Mouse (Mus musculus) embryonic stem cell, embryonic (primary cell): ENCODE measurements at regions not wholly inside any gene's neighbourhood (a gene's known extent, or its start where the extent isn't known, plus 50 kb on each side); places are given as distances from the start of the nearest gene placed in this dataset.

Experiments
- CTCF ChIA-PET, 4 experiments: fragments of 300-600 bp in 2 of 4; fragments of 350-600 bp in 2 of 4; sonication (Branson Sonifier 250); formaldehyde crosslinking; loops; one replicate each; lab custom pipeline; 2022; ENCODE audit warnings: inconsistent platforms in 2 of 4; lab: Charles Lee
- POLR2A ChIA-PET, 4 experiments: fragments of 300-600 bp in 2 of 4; fragments of 350-600 bp in 2 of 4; sonication (Branson Sonifier 250); formaldehyde crosslinking; loops; one replicate each; lab custom pipeline; 2022; ENCODE audit warnings: antibody characterized with exemption in 4 of 4, inconsistent platforms in 1 of 4; lab: Charles Lee

GRCm38 (mm10) chr4:137180083-137180482 lies 97.2 kb upstream of the Wnt4 start:
- ChIA-PET CTCF (no interaction called here), POLR2A (no interaction called here)

DNA sequence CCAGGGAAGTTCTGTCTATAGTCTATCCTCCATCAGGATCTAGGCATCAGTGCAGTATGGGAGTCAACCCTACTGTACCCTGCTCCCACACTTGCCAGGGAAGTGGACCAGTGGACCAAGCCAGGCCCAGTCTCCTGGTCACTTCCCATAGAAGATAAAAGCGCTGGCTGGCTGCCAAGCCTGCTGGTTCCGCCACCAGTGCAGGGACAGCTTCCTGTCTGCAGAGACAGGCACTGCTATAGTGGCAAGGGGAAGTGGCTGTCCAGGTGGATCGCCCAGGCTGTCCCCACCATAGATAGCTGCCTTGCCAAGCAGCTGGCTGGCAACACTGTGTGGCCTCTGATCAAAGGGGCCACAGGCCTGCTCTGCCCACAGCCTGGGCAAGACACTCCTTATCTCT lies 98.5 kb upstream of the Wnt4 start:
- CTCF ChIA-PET: interaction anchor here in 2 of 4 experiments (0.6 to 1.4 kb wide), 2 partner anchors 14 to 378 kb away, joined by 3 to 4 read pairs; no protein-coding TSS in a partner anchor
- POLR2A ChIA-PET: interaction anchor here in 1 of 4 experiments (0.7 kb wide), 2 partner anchors 15 to 1841 kb away, joined by 3 to 5 read pairs; no protein-coding TSS in a partner anchor

DNA sequence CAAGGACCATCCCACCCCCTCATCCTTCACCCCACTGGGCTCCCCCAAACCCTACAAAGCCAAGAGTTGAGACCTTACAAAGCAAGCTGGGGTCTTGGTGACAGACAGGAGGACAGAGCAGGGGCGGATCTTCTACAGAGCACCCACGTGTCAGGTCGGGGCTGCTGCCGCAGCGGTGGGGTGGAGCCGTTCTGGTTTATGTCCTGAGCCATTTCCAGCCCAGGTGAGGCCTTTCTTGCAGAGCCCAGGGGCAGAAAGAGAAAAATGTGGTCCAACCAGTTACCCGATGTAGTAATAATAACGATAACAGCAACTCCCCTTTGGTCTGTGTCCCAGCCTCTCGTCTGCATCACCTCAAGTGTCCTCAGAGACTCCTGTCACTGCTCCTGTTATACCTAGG lies 112.4 kb upstream of the Wnt4 start:
- POLR2A ChIA-PET: no interaction called here
- CTCF ChIA-PET: interaction anchor here (0.6 to 2.1 kb wide), 21 partner anchors 9 to 513 kb away, joined by 3 to 16 read pairs (median 3); no protein-coding TSS in a partner anchor

GRCm38 (mm10) chr4:137164429-137164828 lies 112.9 kb upstream of the Wnt4 start:
- CTCF ChIA-PET: interaction anchor here (0.6 to 2.1 kb wide), 38 partner anchors 8 to 513 kb away, joined by 3 to 16 read pairs (median 4); partner anchors contain the start of gene Wnt4 (in 1 of the 4)
- POLR2A ChIA-PET: no interaction called here

GRCm38 (mm10) chr4:137163962-137164361 lies 113.3 kb upstream of the Wnt4 start:
- ChIA-PET POLR2A (interaction anchor here in 1 of 4 experiments (1.2 kb wide), 1 partner anchor 15 kb away, joined by 3 read pairs; no protein-coding TSS in a partner anchor), CTCF (interaction anchor here (0.5 to 2.1 kb wide), 27 partner anchors 10 to 1061 kb away, joined by 3 to 16 read pairs (median 3); partner anchors contain the start of gene Wnt4 (in 1 of the 4))

- CTCF ChIA-PET: interaction anchor here in 2 of 4 experiments (0.9 to 1.5 kb wide), 3 partner anchors 127 to 345 kb away, joined by 3 to 4 read pairs (median 4); no protein-coding TSS in a partner anchor
- POLR2A ChIA-PET: no interaction called here
Observed at GRCm38 (mm10) chr4:137160526-137160925, 111.9 kb upstream of the Zbtb40 start.

DNA sequence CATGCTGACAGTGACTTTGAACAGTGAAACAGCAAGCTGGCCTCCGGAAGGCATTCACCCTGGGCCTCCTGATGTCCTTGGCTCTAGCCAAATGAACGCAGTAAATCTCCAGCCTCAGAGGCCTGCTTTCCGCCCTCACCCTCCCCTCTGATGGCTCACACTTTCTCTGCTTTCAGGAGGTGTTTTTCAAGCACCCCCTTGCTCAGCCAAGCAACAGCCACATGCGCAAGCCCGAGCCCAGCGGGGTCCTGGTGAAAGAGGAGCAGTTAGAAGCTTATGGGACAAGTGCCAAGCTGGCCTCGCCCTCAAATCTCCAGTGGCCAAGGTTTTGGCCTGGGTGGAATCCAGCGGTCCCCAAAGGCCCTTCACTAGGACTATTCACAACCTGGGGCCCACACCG lies 109.6 kb upstream of the Zbtb40 start:
- CTCF ChIA-PET: interaction anchor here in 2 of 4 experiments (0.6 to 1.8 kb wide), 2 partner anchors 82 to 88 kb away, joined by 3 to 5 read pairs; no protein-coding TSS in a partner anchor
- POLR2A ChIA-PET: no interaction called here

GRCm38 (mm10) chr4:137156441-137157105 lies 108.0 kb upstream of the Zbtb40 start:
- CTCF ChIA-PET: interaction anchor here in 2 of 4 experiments (0.5 to 1.1 kb wide), 2 partner anchors 8 to 491 kb away, joined by 3 to 5 read pairs; no protein-coding TSS in a partner anchor
- POLR2A ChIA-PET: no interaction called here

DNA sequence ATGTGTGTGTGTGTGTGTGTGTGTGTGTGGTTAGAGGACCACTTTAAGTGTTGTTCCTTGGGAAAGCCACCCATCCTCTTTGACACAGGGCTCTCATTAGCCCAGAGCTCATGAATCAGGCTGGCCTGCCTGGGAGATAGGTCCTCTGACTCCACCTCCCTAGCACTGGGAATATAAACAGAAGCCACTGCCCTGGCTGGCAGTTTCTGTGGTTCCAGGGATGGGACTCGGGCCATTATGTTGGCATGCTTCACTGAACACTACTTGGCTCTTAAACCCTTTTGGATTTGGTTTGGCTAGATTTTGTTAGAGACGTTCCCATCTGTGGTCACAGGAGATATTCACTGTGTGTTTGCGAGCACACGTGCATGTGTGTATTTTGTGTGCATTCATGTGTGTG lies 100.2 kb upstream of the Zbtb40 start:
- CTCF ChIA-PET: no interaction called here
- POLR2A ChIA-PET: no interaction called here

- ChIA-PET CTCF (interaction anchor here in 1 of 4 experiments (0.8 kb wide), 1 partner anchor 161 kb away, joined by 3 read pairs; no protein-coding TSS in a partner anchor), POLR2A (no interaction called here)
Observed at GRCm38 (mm10) chr4:137147795-137148194, 99.2 kb upstream of the Zbtb40 start.

GRCm38 (mm10) chr4:137146326-137146725 lies 97.7 kb upstream of the Zbtb40 start:
- POLR2A ChIA-PET: no interaction called here
- CTCF ChIA-PET: interaction anchor here in 1 of 4 experiments (0.6 kb wide), 1 partner anchor 18 kb away, joined by 3 read pairs; no protein-coding TSS in a partner anchor

GRCm38 (mm10) chr4:137142316-137142715 lies 93.7 kb upstream of the Zbtb40 start:
- ChIA-PET CTCF (no interaction called here), POLR2A (no interaction called here)

GRCm38 (mm10) chr4:137139051-137139705 lies 90.6 kb upstream of the Zbtb40 start:
- POLR2A ChIA-PET: no interaction called here
- CTCF ChIA-PET: no interaction called here

GRCm38 (mm10) chr4:137138127-137138526 lies 89.5 kb upstream of the Zbtb40 start:
- POLR2A ChIA-PET: no interaction called here
- CTCF ChIA-PET: interaction anchor here in 1 of 4 experiments (1.2 kb wide), 1 partner anchor 25 kb away, joined by 4 read pairs; no protein-coding TSS in a partner anchor

GRCm38 (mm10) chr4:137136313-137136712 lies 87.7 kb upstream of the Zbtb40 start:
- ChIA-PET CTCF (interaction anchor here in 2 of 4 experiments (0.6 to 1.3 kb wide), 2 partner anchors 60 to 197 kb away, joined by 3 to 4 read pairs; no protein-coding TSS in a partner anchor), POLR2A (interaction anchor here in 1 of 4 experiments (0.7 kb wide), 1 partner anchor 146 kb away, joined by 8 read pairs; no protein-coding TSS in a partner anchor)

- POLR2A ChIA-PET: no interaction called here
- CTCF ChIA-PET: interaction anchor here in 2 of 4 experiments (0.6 to 1.3 kb wide), 2 partner anchors 60 to 198 kb away, joined by 3 to 4 read pairs; no protein-coding TSS in a partner anchor
Observed at GRCm38 (mm10) chr4:137135792-137136191, 87.2 kb upstream of the Zbtb40 start.

DNA sequence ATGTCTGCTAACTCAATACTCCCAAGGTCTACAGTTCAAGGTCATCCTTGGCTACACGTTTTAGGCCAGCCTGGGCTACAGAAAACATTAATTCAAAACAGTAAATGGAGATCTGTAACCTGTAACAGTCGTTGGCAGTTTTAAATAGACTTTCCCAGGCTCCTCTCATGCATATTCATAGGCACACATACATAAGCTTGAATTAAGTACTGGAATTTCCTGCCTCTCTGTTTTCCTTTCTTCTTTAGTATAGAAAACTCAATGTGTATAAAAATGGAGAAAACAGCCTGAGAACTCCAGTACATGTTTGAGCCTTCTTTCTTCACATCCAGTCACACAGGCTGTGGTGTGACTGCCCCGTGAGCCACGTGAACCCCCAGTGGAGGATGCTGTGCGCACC lies 86.0 kb upstream of the Zbtb40 start:
- ChIA-PET CTCF (interaction anchor here in 2 of 4 experiments (0.6 to 1.0 kb wide), 2 partner anchors 153 to 1568 kb away, joined by 3 to 5 read pairs; no protein-coding TSS in a partner anchor), POLR2A (no interaction called here)

DNA sequence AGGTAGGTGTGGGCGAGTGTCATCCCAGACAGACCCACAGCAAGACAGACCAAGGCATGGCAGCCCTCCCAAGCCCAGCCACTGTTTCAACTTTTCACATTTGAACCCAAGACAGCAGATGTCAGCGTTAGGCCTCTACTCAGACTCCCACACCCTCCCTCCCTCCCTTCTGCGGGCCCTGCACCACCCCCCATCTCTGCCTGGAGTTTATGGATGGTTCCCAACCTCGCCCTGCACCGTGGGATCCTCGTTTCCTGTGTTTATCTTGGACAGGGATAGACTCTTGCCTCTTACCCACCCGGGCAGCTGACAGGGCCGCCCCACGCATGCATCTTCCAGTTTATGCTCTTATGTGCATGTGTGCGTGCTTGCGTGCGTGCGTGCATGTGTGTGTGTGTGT lies 85.2 kb upstream of the Zbtb40 start:
- ChIA-PET CTCF (interaction anchor here in 2 of 4 experiments (0.5 to 1.3 kb wide), 3 partner anchors 124 to 1569 kb away, joined by 3 to 5 read pairs (median 4); no protein-coding TSS in a partner anchor), POLR2A (no interaction called here)

- CTCF ChIA-PET: interaction anchor here in 1 of 4 experiments (0.5 kb wide), 1 partner anchor 202 kb away, joined by 3 read pairs; no protein-coding TSS in a partner anchor
- POLR2A ChIA-PET: no interaction called here
Observed at GRCm38 (mm10) chr4:137130619-137131212, 82.1 kb upstream of the Zbtb40 start.
